Mouse (Mus musculus): ENCODE results near the gene Cdc42bpg.
"Not testable (repeated sequence)": the region's sequence is repeated elsewhere in the genome, so short reads cannot be mapped to it uniquely, and the experiment has no call there.

Gene Cdc42bpg

DNA sequence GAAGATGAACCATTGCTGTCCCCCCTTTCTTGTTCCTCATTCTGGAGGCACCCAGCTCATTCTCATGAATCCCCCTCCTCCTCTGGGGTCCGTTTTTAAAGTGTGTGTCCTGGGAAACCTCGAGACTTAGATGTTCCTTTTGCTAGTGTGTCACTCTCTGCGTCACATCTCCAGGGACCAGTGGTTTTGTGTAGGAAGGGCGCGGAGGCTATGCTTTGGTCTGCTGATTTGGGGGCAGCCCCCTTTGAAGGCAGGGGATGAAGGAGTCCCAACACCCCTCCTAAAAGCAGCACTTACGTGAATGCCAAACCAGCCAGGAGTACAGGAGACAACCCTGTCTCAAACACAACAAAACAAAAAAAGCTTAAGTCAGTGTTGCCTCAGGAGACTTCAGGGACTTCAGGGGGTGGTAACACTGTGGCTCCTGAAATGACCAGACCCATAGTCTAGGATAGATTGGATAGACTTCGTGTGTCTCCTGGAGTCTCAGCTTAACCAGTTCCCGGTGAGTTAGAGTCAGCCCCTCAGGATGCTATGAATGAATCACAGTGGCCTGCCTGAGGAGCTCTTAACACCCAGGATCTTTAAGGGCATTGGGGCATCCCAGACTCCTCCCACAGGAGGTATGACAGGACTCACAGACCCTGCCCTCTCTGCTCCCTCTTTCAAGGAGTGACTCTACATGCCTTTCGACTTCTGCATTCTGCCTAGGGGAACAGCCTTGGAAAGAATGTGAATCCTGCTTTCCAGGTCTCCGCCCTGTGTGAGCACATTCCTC is 28.4 kb upstream of the Cdc42bpg start:
- peak; percentile 82 to 93 for DNase-seq

- no peak for DNase-seq
These were observed 27.7 kb upstream of the Cdc42bpg start for GRCm38 (mm10) chr19:6278439-6279073.

DNA sequence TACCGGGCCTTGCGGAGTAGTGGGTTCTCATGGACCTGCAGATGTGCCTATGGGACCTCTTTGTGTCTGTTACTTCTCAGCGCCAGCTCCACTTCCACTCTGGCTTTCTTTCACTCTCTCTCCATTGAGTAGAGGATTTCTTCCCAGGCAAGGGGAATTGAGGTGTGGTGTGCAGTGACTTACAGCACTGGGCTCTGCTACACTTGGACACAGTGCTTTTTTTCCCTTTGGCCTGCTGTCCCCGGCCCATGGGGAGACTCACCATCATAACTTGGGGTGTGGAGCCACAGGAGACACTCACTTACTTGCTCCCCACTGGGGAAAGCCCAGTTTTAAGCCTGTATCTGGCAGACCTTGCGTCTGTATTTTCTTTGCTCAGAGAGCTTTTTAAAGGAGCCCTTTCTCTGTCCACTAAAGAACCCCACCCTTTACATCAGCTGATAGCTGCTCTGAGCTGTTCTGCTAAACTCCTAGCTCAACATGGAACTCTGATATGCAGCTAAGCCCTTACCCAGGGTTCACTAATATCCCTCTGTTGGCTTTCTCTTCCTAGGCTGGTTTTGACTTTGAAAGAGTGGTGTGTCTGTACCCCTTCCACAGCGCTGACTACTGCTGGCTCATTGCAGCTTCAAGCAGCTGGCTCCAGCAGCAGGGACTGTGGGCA is 26.6 kb upstream of the Cdc42bpg start:
- no peak for DNase-seq

DNA sequence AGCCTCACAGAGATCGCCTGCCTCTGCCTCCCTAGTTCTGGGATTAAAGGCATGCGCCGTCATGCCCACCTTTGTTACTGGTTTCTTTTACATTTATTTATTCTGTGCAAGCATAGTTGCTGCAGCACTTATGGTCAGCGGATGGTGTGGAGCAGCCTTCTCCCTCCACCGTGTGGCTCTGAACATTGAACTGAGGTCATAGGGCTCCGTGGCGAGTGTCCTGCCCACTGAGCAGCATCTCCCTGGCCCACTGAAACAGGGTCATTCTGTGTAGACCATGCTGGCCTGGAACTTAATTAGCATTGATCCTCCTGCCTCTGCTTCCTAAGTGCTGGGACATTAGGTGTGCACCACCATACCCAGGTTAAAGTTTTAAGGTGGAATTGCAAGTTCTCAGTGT is 25.7 kb upstream of the Cdc42bpg start:
- DNase-seq = peak; percentile 56 to 81

DNA sequence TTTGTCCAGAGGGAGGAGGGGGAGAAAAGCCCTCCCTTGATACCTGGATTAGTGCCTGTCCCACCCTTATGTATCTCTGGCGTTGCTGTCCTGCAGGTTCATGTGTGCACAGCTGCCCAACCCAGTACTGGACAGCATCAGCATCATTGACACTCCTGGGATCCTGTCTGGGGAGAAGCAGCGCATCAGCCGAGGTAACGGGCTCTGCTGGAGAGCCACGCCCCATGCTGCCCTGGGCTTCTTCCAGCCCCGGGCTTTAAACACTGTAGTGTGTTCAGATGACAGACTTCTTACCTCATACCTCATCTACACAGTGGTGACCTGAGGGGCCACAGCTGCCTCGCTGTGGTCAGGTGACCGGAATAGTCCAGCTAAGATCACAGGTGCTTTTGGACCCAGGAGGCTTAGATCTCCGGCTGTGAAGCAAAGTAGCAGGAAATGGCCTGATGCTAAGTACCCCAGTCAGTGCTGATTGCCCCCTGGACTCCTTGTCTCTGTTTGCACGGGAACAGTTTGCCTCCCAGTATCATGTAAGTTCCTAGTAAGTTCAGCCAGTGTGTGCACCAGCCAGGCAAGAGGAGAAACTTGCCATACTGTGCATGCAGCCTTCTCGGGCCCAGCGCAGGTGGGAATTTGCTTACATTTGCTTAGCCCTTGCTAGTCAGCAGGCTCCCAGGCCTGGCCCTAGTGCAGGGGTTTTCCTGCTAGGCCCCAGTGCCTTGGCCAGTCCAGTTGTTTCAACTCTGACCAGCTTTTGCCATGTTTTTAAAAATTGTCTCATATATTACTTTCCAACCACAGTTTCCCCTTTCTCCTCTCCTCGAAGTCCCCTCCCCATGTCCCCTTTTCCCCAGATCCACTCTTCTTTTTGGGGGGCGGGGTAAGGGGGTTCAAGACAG is 24.9 kb upstream of the Cdc42bpg start:
- DNase-seq = no peak

- peak; percentile 60 to 65 for DNase-seq
These were observed 23.3 kb upstream of the Cdc42bpg start for GRCm38 (mm10) chr19:6283001-6283400.

DNA sequence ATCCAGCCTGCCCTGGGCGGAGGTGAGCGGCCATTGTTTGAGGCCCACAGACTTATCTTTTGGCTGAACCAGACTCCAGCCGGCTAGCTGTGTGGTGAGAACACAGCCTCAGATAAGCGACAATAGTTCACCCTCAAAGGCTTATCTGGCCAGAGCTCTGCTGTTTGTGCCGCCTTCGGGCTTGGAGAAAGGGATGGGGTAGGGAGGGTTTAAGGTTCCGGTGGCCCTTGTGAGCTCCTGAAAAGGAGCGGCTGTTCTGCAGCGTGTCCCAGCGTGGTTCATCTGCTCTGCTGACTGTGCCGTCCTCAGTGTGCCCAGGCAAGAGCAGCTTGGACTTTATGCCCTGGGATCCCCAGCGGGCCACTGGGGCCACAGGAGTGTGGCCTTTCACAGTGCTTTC is 21.8 kb upstream of the Cdc42bpg start:
- DNase-seq = peak; percentile 48 to 80

DNA sequence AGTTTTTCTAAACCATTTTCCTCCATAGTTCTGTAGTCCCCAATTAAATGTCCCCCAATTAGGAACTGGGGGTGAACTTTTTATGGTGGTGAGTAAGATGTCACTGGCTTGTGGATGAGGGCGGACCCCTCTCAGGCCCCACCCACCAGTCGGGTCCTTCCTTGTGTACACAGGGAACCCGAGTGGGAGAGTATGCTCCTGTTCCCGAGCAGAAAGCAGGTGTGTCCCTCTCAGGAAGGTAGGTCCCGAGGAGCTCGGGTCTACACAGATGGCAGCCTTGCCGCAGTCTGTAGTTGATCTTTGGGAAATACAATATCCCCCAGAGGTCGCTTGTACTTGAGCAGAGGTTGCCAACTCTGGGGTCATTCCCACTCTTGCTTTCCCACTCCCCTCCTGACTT is 21.0 kb upstream of the Cdc42bpg start:
- no peak for DNase-seq

DNA sequence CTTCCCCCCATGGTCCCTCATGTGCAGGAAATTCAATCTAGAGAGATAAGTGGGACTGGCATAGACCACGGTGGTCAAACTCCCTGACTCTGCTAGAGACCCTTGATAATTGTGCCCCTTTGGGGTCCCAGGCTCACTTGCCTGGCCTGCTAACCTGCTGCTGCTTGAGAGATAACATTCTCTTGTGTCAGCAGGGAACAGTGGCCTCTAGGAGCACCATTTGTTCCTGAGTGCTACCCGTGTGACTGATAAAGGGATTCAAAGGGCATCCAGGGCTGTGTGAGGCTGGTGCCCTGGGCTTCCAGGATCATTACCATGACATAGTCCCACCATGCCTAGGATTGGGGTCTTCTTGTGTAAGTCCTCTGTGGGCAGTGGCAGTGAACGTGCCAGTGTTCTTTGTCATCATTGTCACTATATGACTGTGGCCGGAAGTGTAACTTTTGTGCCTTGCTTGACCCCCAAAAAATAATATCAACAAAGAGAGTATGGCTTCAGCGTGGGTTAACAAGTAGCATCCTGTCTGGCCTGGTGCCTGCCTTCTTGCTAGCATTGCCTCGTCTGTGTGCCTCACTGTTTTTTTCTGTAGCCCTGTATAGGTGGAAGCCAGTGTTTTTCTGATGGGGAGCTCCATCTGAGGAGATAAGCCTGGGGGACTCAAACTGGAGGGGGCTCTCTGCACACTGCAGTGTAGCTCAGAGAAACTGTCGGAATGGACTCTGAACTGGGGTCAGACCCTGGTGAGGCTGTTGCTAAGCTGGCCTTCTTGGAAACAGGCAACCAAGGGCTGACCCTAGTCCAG is 20.4 kb upstream of the Cdc42bpg start:
- peak; percentile 58 to 70 for DNase-seq

- peak in 1 of 2 experiments; percentile 46 for DNase-seq
These were observed 19.5 kb upstream of the Cdc42bpg start for GRCm38 (mm10) chr19:6286434-6287401.

DNA sequence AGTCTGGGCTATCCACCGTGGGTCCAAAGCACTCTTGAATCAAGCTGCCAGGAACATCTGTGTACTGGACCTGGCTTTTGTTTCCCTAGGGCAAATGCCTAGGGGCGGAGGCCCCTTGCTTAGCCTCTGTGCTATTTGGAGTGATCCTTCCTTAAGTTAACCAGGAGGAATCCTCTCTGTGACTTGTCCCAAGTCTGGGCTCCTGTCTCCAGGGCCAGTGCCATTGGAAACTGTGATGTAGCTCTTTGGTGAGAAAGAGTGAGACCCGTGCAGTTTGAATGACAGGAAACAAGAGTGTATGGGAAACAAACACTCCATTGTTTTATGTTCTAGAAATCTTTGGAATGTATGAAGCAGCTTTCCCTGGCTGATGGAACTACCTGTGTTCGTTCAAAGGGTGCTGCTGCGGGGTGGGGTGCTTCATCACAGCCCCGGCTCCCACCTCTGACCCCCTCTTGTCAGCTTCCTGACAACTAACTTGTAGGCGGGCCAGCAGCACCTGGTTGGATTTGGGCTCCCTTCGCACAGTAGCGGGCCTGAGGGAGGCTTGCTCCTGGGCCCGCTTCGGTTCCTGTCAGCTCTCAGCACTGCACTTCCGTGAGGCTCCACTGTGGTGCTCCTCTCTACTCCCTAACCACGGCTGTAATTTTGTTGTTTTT is 17.9 kb upstream of the Cdc42bpg start:
- no peak for DNase-seq

GRCm38 (mm10) chr19:6289696-6290238 is 16.5 kb upstream of the Cdc42bpg start:
- DNase-seq = no peak

DNA sequence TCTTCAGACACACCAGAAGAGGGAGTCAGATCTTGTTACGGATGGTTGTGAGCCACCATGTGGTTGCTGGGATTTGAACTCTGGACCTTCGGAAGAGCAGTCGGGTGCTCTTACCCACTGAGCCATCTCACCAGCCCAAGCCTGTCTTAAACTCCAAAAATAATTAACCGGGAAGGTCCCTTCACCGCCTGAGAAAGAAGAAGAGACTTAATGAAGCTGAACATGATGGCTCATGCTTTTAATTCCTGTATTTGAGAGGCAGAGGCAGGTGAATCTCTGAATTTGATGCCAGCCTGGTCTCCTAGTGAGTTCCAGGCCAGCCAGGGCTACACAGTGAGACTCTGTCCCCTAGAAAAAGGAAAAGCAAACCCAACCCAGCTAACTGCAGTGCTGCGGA is 15.5 kb upstream of the Cdc42bpg start:
- not testable (repeated sequence) for DNase-seq

GRCm38 (mm10) chr19:6291117-6291781 is 15.0 kb upstream of the Cdc42bpg start:
- DNase-seq = peak; percentile 68 to 93

- no peak for DNase-seq
These were observed 14.0 kb upstream of the Cdc42bpg start for GRCm38 (mm10) chr19:6292262-6292661.

DNA sequence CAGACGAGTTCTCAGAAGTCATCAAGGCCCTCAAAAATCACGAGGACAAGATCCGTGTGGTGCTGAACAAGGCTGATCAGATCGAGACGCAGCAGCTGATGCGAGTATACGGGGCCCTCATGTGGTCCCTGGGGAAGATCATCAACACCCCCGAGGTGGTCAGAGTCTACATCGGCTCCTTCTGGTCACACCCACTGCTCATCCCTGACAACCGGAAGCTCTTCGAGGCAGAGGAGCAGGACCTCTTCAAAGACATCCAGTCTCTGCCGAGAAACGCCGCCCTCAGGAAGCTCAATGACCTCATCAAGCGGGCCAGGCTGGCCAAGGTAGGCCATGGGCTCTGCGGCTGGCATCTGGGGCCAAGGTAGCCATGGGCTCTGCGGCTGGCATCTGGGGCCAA is 12.0 kb upstream of the Cdc42bpg start:
- no peak for DNase-seq

DNA sequence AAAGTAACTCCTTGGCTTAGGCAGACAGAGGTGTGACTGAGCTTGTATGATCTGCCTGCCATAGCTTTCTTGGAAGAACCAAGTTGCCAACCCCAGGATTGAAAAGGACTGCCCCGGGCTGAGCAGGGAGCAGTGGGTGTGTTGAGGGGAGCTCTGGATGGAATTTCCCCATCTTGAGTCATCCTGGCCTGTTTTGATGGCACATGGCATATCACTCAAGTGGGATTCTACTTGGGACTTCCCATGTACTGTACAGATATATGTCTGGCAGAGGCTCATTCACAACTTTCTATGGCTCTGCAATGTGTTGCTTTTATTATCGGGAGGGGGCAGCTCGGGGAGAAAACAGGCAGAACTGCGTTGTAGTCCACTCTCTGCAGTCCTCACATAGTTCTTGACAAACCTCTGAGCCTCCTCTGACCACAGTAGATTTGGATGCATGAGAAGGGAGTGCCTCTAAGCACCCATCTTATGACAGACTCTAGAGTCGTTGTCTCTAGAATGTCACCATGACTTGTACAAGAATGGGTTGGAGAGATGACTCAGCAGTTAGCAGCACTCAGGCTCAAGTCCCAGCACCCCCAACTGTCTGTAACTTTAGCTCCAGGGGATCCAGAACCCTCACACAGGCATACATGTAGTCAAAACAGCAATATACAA is 9.6 kb upstream of the Cdc42bpg start:
- DNase-seq = no peak

DNA sequence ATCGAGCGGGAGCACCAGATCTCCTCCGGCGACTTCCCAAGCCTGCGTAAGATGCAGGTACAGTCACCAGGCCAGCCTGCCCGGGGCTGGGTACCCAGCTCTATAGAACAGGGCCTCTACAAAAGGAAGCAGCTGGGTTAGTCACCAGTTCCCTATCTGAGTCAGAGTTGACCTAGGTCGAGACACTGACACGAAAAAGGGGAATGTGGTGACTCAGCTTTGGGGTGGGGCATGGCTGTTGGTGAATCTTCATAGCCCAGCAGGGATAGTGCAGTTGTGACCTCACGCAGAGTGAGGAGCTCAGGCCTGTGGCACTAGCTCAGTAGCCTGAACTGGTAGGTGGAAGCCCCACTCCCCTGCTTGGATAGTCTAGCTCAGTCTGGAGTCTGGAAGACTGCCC is 8.6 kb upstream of the Cdc42bpg start:
- peak; percentile 55 to 63 for DNase-seq

GRCm38 (mm10) chr19:6299003-6299402 is 7.3 kb upstream of the Cdc42bpg start:
- DNase-seq = no peak

Measured in kidney, postnatal 25 days (tissue).